In the genomic region with DNA sequence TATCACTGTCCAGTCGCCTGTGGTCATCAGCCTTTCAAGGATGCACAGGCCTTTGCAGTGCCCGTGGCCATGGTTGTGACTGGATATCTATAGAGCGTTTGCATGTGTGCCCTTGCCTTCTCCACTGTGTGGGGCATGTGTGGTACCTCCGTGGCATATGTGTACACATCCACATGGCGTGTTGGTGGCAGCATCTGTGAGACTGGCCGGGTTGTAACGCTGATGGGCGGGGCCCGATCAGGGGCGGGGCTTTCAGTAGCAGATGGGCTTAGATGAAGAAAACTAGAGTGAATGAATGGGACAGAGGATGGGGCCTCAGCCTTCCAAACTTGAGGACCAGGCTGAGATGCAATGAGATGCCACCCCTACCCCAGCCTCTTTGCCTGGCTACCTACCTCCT, we compare ENCODE assay signal across 28 mouse cellular contexts. TPM values are rescaled to one million over a fixed set of nuclear protein-coding genes. Genes with fewer than 3 reads are reported as not detected.
DNase-seq lines count a peak whose midpoint lies in the region; ATAC-seq and TF ChIP-seq lines count a peak whose summit lies in the region.
"Had no signal": no experiment of that assay in that cellular context is flagged by ENCODE, and none has a peak within 500 bp of the region (broad histone marks: within the 10 kb centered on the region; RNA-seq: fewer than 3 reads in every experiment).

No protein-coding gene starts in this region.

- no peak for DNase-seq in frontal cortex, postnatal 36 days (ENCODE audit: low spot score in 2 of 2)
- peak; percentile 65 for DNase-seq in layer of hippocampus, adult 9-11 months
- DNase-seq in layer of hippocampus, adult 2 months (ENCODE audit: low spot score in 2 of 2) = no peak
- DNase-seq in thymus, postnatal 4 days = peak; percentile 47
- no peak for DNase-seq in thymus, postnatal 36 days
- DNase-seq: adrenal gland, adult 8-10 months; adrenal gland, postnatal 14 days; adrenal gland, postnatal 36 days; B cell, adult 2 months; cerebellum, adult 11 months; cerebellum, adult 18-20 months; cerebellum, adult 8-10 months; cerebellum, adult 9-11 months; cerebellum, postnatal 14 days; cerebellum, postnatal 36 days; embryo, embryonic 11 days had no signal

- no peak overlapping the region for H3K27ac ChIP-seq in layer of hippocampus, adult 2 months
- H3K27ac ChIP-seq: embryonic facial prominence, embryonic 13.5 days; embryonic facial prominence, embryonic 15.5 days; forebrain, embryonic 10.5 days; forebrain, embryonic 12.5 days had no signal

- ATAC-seq in frontal cortex, adult (ENCODE audit: low TSS enrichment) = 0 out of 2 replicates have a peak, but pooled peaks have one; percentile 13
- ATAC-seq: activated CD4-positive, CD25-positive, alpha-beta regulatory T cell, adult 4 months; CD4-positive, CD25-positive, alpha-beta regulatory T cell, adult 4 months; forebrain, embryonic 14.5 days; forebrain, embryonic 16.5 days; Patski had no signal

- H3K4me3 ChIP-seq in layer of hippocampus, adult 2 months = no peak overlapping the region
- H3K4me3 ChIP-seq: embryonic facial prominence, embryonic 13.5 days; embryonic facial prominence, embryonic 15.5 days; erythroblast, embryonic 14.5 days; forebrain, embryonic 10.5 days; forebrain, embryonic 12.5 days had no signal

- TF ChIP-seq CTCF in layer of hippocampus, adult 2 months (conservative IDR thresholded peaks at IDR 0.05) = no peak

RNA-seq across cellular contexts. Expression of gene Kcnh3, which starts 7.3 kb away (rescaled TPM):
- total RNA-seq in layer of hippocampus, adult 2 months (2021) = 10 to 100 TPM; 83.5 to 90.4 TPM
- total RNA-seq: CH12.LX had no signal

RNA-seq across cellular contexts. Expression of gene Mcrs1, which starts 19.8 kb away (rescaled TPM):
- 10 to 100 TPM; 73.7 to 77.4 TPM for total RNA-seq in layer of hippocampus, adult 2 months (2021)

Comparison
In these comparisons a context has a peak if more than half of its experiments do, and no peak if none do; other contexts are left out.
1. DNase-seq: peak in layer of hippocampus, adult 9-11 months (single experiment) and thymus, postnatal 4 days (single experiment); none in frontal cortex, postnatal 36 days (0 of 2), layer of hippocampus, adult 2 months (0 of 2) and thymus, postnatal 36 days (0 of 2).